Mouse (Mus musculus) monocyte, adult 5-6 weeks (primary cell): ENCODE results near the gene Ptgir. TPM values are rescaled to one million over a fixed set of nuclear protein-coding genes. Genes with fewer than 3 reads are reported as not detected.
"Not testable (repeated sequence)": the region's sequence is repeated elsewhere in the genome, so short reads cannot be mapped to it uniquely, and the experiment has no call there.

ENCODE experiments used
- ATAC-seq: fragments of 153-309, 156-312 bp; replicated peaks from 2 replicates; pipeline ENCODE4 v1.8.0; 2017; ENCODE audit warnings: mild to moderate bottlenecking; ENCODE audit not compliant: low TSS enrichment, insufficient number of reproducible peaks, severe bottlenecking, poor library complexity, low FRiP score
- total RNA-seq: library from RNA; stranded (forward); fragments of 200-1000, 200-491, 200-594 nt; gene quantifications from 3 replicates; pipeline ENCODE4 v1.2.3, GENCODE M21; 2017

Gene Ptgir
- total RNA-seq, 1 experiment from 2014 or later: 15.4 TPM

DNA sequence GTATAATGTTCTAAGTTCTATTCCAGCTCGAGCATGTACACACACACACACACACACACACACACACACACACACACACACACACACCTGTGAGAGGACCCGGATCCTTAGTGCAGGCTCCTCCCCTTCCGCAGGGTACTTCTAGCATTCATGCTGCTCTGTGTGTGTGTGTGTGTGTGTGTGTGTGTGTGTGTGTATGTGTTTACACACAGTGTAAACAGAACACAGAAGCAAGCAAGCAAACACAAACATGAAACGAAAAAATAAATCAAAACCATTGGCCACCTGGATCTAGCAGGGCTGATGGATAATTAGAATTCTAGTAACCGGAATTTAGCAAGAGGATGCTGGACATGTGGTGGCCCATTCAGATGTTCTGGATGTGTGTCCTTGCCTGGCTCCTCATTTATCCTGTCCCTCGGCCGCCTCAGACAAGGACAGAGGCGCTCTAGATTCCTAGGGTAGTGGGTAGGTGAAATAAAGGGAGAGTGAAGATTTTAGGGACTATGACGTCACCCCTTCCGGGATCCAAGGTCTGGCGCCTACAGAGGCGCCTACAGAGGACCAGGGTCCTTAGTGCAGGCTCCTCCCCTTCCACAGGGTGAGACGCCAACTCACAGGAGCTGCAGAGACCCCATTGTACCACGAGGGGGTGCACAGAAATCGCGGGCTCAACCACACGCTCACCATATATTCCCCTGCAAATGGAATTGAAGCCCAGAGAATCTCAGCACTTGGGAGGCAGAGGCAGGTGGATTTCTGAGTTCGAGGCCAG lies 44.8 kb downstream of the Ptgir start:
- peak; percentile 85 for ATAC-seq

DNA sequence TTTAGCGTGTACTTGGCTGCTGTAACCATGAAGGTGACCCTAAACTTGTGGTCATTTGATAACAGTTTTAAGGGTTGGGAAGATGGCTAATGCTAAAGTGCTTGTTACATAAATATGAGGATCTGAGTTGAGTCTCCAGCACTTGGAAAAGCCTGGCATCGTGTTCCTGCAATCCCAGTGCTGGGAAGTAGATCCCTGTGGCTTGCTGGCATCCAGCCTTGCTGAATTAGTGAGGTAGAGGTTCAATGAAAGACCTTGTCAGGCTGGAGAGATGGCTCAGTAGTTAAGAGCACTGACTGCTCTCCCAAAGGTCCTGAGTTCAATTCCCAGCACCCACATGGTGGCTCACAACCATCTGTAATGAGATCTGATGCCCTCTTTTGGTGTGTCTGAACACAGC lies 47.5 kb downstream of the Ptgir start:
- not testable (repeated sequence) for ATAC-seq

DNA sequence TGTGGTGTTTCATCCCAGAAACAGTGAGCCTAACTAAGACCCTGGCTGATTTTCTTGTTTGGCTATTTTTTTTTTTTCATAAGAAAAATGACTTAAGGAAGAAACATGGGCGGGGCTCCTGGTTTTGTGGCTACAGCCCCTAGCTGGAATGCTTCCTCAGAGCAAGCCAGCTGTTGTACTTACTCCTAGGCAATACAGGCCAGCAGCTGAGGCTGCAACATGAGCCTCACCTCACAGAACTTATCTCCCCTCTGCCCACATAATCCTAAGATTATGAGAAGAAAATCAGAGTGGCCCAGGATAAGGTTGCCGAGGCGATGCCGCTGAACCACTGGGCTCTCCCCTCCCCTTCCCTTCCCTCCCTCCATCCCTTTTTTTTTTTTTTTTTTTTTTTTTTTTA lies 49.4 kb downstream of the Ptgir start:
- no peak for ATAC-seq

DNA sequence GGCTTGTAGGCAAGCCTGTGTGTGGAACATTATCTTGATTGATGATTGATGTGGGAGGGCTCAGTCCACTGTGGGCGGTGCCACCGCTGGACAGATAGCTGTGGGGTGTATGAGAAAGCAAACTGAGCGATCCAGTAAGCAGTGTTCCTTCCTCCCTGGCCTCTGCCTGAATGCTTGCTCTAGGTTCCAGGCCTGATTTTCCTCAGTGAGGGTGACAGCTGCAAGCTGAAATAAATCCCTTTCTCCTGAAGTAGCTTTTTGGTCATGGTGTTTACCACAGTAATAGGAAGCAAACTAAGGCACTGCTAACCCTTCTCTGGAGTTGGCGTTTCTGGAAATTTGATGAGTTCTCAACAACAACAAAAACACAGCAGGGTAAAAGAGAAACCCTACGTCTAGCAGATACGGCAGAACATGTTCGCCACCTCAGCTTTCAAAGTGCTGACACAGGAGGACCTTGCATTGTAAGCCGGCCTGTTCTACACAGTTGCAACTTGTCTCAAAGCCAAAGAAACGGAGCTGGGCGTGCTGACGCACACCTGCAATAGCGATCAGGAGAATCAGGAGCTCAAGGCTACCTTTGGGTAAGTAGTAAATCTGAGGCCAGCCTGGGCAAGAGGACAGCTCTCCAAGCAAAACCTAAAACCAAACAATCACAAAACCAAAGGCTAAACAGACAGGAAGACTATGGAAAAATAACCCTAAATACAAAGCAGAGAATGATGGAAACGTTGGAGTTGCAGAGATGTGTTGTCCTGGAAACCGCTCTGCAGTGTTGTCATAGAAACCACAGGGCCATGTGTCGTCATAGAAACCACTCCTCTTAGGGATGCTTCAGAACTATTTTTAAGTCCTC lies 50.3 kb downstream of the Ptgir start:
- ATAC-seq: no peak

DNA sequence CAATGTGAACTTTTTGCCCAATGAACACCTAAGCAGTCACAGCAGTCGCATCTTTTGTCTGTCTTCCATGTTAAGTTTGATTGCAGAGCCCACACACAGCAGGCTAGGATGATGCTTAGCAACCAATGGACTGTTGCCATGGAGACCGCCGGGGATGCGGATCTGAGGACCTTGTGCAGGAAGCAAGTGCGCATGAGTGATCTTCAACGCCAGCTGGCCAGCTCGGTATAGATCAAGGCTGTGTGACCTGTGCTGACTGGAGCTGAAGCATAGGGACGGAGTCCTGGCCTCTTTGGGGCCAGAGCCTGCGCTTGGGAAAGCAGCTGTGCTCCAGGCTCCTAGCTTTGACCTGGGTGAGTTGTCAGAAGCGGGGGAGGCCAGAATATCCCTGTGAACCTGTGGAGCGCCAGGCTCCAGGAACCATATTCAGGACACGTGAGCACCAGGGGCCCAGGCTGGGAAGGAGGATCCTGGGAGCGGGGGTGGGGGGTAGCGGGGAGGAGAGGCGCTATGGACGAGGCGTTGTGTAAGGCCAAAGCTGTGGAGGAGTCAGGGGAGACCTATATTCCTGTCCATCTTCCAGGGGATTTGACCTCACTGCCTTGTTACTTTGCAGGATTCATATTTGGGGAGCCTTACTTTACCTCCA lies 53.4 kb downstream of the Ptgir start, which contains the start of gene Pnmal1:
Gene Pnmal1 (plus strand): TSS at position 141 of the 649 bp plus-strand sequence.
- no peak for ATAC-seq

Other genes starting within 250 kb of the Ptgir start
- not detected in 3 replicates for gene Ceacam15, start 230.8 kb upstream of the Ptgir start, total RNA-seq
- gene Ceacam9, start 184.6 kb upstream of the Ptgir start, total RNA-seq: not detected in 3 replicates
- gene Ap2s1, start 168.1 kb upstream of the Ptgir start, total RNA-seq: 59.7 to 77.7 TPM (median 69.6 TPM) in 3 replicates
- gene Slc1a5, start 125.2 kb upstream of the Ptgir start, total RNA-seq: 40.9 to 71.2 TPM (median 56.6 TPM) in 3 replicates
- gene Strn4, start 90.6 kb upstream of the Ptgir start, total RNA-seq: 70.9 to 99.8 TPM (median 71.5 TPM) in 3 replicates
- 9.6 to 15.3 TPM (median 10.6 TPM) in 3 replicates for gene Fkrp, start 89.8 kb upstream of the Ptgir start, total RNA-seq
- gene Prkd2, start 63.6 kb upstream of the Ptgir start, total RNA-seq: 13.1 to 26.6 TPM (median 15.6 TPM) in 3 replicates
- not detected in 3 replicates for gene Dact3, start 31.2 kb upstream of the Ptgir start, total RNA-seq
- gene Gng8, start 14.7 kb upstream of the Ptgir start, total RNA-seq: not detected in 3 replicates
- 169 to 298 TPM (median 195 TPM) in 3 replicates for gene Calm3, start 17.6 kb downstream of the Ptgir start, total RNA-seq
- gene Pnmal2, start 38.2 kb downstream of the Ptgir start, total RNA-seq: 0.10 TPM in 1 of 3 replicates, not detected in the others
- not detected in 3 replicates for gene Pnmal1, start 53.2 kb downstream of the Ptgir start, total RNA-seq
- 0.49 to 0.75 TPM (median 0.67 TPM) in 3 replicates for gene Gm42372, start 76.6 kb downstream of the Ptgir start, total RNA-seq
- 0.10 to 0.38 TPM in 2 of 3 replicates, not detected in the other for gene Ccdc8, start 86.2 kb downstream of the Ptgir start, total RNA-seq
- 25.8 to 48.8 TPM (median 35.1 TPM) in 3 replicates for gene Ppp5c, start 121.4 kb downstream of the Ptgir start, total RNA-seq
- gene Hif3a, start 155.9 kb downstream of the Ptgir start, total RNA-seq: not detected in 3 replicates
- 0.19 to 0.64 TPM (median 0.29 TPM) in 3 replicates for gene Psg16, start 167.6 kb downstream of the Ptgir start, total RNA-seq
- not detected in 3 replicates for gene Ceacam3, start 243.8 kb downstream of the Ptgir start, total RNA-seq